Mouse (Mus musculus) E14TG2a.4 (cell line): Measurements from ENCODE around the gene Wdr5.

Experiments
- CTCF ChIP-seq: conservative IDR thresholded peaks from 2 replicates; pipeline ENCODE4 v1.5.1; 2014; ENCODE audit warnings: low read length
- POU5F1 ChIP-seq: IDR thresholded peaks from 2 replicates; pipeline ENCODE4 v1.6.1; 2014; ENCODE audit warnings: low read length, borderline replicate concordance

- TF ChIP-seq CTCF = no peak
- no peak for TF ChIP-seq POU5F1
Measured at GRCm38 (mm10) chr2:27480367-27480766, 34.6 kb upstream of the Wdr5 start.
